Mouse (Mus musculus) C3H10T1/2 (cell line): Measurements from ENCODE around the gene Zfhx2. TPM values are rescaled to one million over a fixed set of nuclear protein-coding genes. Genes with fewer than 3 reads are reported as not detected.

ENCODE experiments used
- polyA plus RNA-seq, 2 experiments: library from polyadenylated mRNA; unstranded; fragments of >200 nt; fragmentation: generic; extraction: Trizol; gene quantifications; one replicate each; pipeline ENCODE4 v1.2.1; 2012; ENCODE audit warnings: missing spikeins in 2 of 2

The Zfhx2 gene
- under 1 TPM; 0.08 to 0.59 TPM for polyA plus RNA-seq

GRCm38 (mm10) chr14:55092011-55092577 lies at the start of gene Zfhx2:
TSS of gene Zfhx2 (minus strand) at chr14:55092324.

GRCm38 (mm10) chr14:55116425-55117200 lies 24.5 kb upstream of the Zfhx2 start, which contains the start of gene Jph4:
TSS of gene Jph4 (minus strand) at chr14:55116935.

GRCm38 (mm10) chr14:55105836-55106809 lies 14.0 kb upstream of the Zfhx2 start, which contains the start of gene Ap1g2:
TSS of gene Ap1g2 (minus strand) at chr14:55106593.

DNA sequence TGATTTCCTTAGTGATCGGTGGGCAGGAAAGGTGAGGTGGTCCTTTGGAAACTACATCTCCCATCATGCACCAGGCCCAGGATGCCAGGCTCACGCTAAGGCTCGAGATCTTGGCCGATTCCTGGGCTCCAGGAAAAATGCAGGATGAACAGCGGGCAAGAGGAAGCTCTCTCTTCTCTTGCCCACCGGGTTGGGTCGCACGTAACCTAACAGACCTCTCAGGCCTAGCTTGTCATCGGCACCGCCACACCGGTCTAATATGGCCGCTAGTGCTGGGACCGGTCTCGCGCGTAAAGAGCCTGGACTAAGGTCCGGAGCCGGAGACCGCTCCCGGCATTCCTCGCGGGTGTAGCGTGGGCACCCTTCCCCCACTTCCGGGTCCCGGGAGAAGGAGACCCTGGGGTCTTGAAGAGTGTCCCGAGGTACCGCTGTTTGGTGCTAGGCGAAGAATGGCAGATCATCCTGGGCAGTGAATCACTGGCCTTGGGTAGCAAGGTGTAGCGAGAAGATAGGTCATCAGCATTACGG lies 2.6 kb upstream of the Zfhx2 start, which contains the start of gene Thtpa:
TSS of gene Thtpa (plus strand) at position 81 of the 528 bp plus-strand sequence.

GRCm38 (mm10) chr14:55014991-55015766 lies 76.9 kb downstream of the Zfhx2 start, which contains the start of gene Ngdn:
TSS of gene Ngdn (plus strand) at chr14:55015454.

Other genes with a start within 250 kb of the Zfhx2 start
- 1 to 10 TPM in 1 of 2 experiments, under 1 TPM in 1; 0.33 to 2.6 TPM for gene Homez, start 221.4 kb downstream of the Zfhx2 start, polyA plus RNA-seq
- under 1 TPM; 0.53 to 0.73 TPM for gene Ppp1r3e, start 214.8 kb downstream of the Zfhx2 start, polyA plus RNA-seq
- 10 to 100 TPM in 1 of 2 experiments, 1 to 10 TPM in 1; 2.4 to 13.8 TPM for gene Bcl2l2, start 208.9 kb downstream of the Zfhx2 start, polyA plus RNA-seq
- gene Gm20521, start 208.9 kb downstream of the Zfhx2 start, polyA plus RNA-seq = 1 to 10 TPM in 1 of 2 experiments, under 1 TPM in 1; 0.08 to 1.2 TPM
- gene Pabpn1, start 199.8 kb downstream of the Zfhx2 start, polyA plus RNA-seq = 100 to 1,000 TPM in 1 of 2 experiments, 10 to 100 TPM in 1; 99.1 to 108 TPM
- under 1 TPM; 0.01 to 0.37 TPM for gene Slc22a17, start 179.2 kb downstream of the Zfhx2 start, polyA plus RNA-seq
- gene Efs, start 166.2 kb downstream of the Zfhx2 start, polyA plus RNA-seq = under 1 TPM in 1 of 2 experiments, not detected in 1; 0.05 TPM
- gene Il25, start 159.6 kb downstream of the Zfhx2 start, polyA plus RNA-seq = not detected
- not detected for gene Cmtm5, start 156.1 kb downstream of the Zfhx2 start, polyA plus RNA-seq
- gene Myh6, start 125.4 kb downstream of the Zfhx2 start, polyA plus RNA-seq = not detected
- gene Gm17428, start 115.4 kb downstream of the Zfhx2 start, polyA plus RNA-seq = not detected
- gene Myh7, start 97.7 kb downstream of the Zfhx2 start, polyA plus RNA-seq = under 1 TPM; 0.05 to 0.07 TPM
- 10 to 100 TPM; 11.8 to 40.7 TPM for gene Ngdn, start 76.9 kb downstream of the Zfhx2 start, polyA plus RNA-seq
- gene Thtpa, start 2.5 kb upstream of the Zfhx2 start, polyA plus RNA-seq = 10 to 100 TPM in 1 of 2 experiments, 1 to 10 TPM in 1; 3.1 to 11.9 TPM
- 1 to 10 TPM; 4.9 to 6.1 TPM for gene Ap1g2, start 14.3 kb upstream of the Zfhx2 start, polyA plus RNA-seq
- gene Jph4, start 24.6 kb upstream of the Zfhx2 start, polyA plus RNA-seq = under 1 TPM in 1 of 2 experiments, not detected in 1; 0.01 TPM
- not detected for gene Dhrs2, start 129.7 kb upstream of the Zfhx2 start, polyA plus RNA-seq